Mouse (Mus musculus) lung, postnatal 0 days (tissue): ENCODE measurements around the gene D6Ertd527e. TPM values are rescaled to one million over a fixed set of nuclear protein-coding genes. Genes with fewer than 3 reads are reported as not detected.
A peak's percentile ranks its signal among the peaks of the same experiment; 100 is the strongest.

ENCODE experiments used
- ATAC-seq: fragments of 200-750 bp; cut with Nextera tagmentation; 2 replicates; pipeline ENCODE4 v1.8.0; 2017; ENCODE audit warnings: moderate library complexity
- DNase-seq: peaks from one replicate; pipeline ENCODE4 v3.0.0-alpha.2; 2016; ENCODE audit warnings: low spot score
- H3K27ac ChIP-seq: fragments of 300-500 bp; sonication (generic); 2 replicates; pipeline ENCODE4 v1.5.1; 2014; ENCODE audit warnings: antibody characterized with exemption, mild to moderate bottlenecking, low read length, mixed read lengths
- H3K27me3 ChIP-seq: fragments of 300-500 bp; sonication (generic); replicated peaks from 2 replicates; pipeline ENCODE4 v1.6.1; 2014; ENCODE audit warnings: low read length, mixed read lengths; ENCODE audit not compliant: insufficient read depth
- H3K36me3 ChIP-seq: fragments of 300-500 bp; sonication (generic); 2 replicates; pipeline ENCODE4 v1.6.1; 2014; ENCODE audit warnings: low read length, mixed read lengths; ENCODE audit not compliant: insufficient read depth
- H3K4me1 ChIP-seq: fragments of 300-500 bp; sonication (generic); 2 replicates; pipeline ENCODE4 v1.6.1; 2014; ENCODE audit warnings: antibody characterized with exemption, low read depth, low read length, mixed read lengths; ENCODE audit not compliant: insufficient read depth
- H3K4me2 ChIP-seq: fragments of 300-500 bp; sonication (generic); replicated peaks from 2 replicates; pipeline ENCODE4 v1.6.1; 2014; ENCODE audit warnings: low read depth, mild to moderate bottlenecking, low read length, moderate library complexity, mixed read lengths
- H3K4me3 ChIP-seq: fragments of 300-500 bp; sonication (generic); 2 replicates; pipeline ENCODE4 v1.5.1; 2014; ENCODE audit warnings: low read depth, low read length
- H3K9ac ChIP-seq: fragments of 300-500 bp; sonication (generic); replicated peaks from 2 replicates; pipeline ENCODE4 v1.6.1; 2014; ENCODE audit warnings: low read depth, mild to moderate bottlenecking
- H3K9me3 ChIP-seq: fragments of 300-500 bp; sonication (generic); 2 replicates; pipeline ENCODE4 v1.6.1; 2016; ENCODE audit warnings: low read length, mixed read lengths
- CTCF ChIP-seq: IDR thresholded peaks from 2 replicates; pipeline ENCODE4 v1.5.1; 2016; ENCODE audit warnings: antibody characterized with exemption, mild to moderate bottlenecking
- EP300 ChIP-seq: IDR thresholded peaks from 2 replicates; pipeline ENCODE4 v1.6.1; 2016; ENCODE audit warnings: antibody characterized with exemption, mild to moderate bottlenecking, control low read depth
- WGBS: fragments of 180-500 bp; shearing (Covaris S2); extraction: QIAGEN DNeasy Blood & Tissue Kit; methylation state at CpG from one replicate; pipeline ENCODE4 v1.1.7; 2014; 5-methylcytosine and 5-hydroxymethylcytosine counted together
- polyA plus RNA-seq: library from polyadenylated mRNA; unstranded; fragments of >200 nt; fragmentation: Nextera tagmentation; extraction: Ambion mirVana; gene quantifications from 2 replicates; pipeline ENCODE4 v1.2.1, GENCODE M21; 2015

D6Ertd527e gene
- 0.30 and 0.33 TPM in 2 replicates for polyA plus RNA-seq

DNA sequence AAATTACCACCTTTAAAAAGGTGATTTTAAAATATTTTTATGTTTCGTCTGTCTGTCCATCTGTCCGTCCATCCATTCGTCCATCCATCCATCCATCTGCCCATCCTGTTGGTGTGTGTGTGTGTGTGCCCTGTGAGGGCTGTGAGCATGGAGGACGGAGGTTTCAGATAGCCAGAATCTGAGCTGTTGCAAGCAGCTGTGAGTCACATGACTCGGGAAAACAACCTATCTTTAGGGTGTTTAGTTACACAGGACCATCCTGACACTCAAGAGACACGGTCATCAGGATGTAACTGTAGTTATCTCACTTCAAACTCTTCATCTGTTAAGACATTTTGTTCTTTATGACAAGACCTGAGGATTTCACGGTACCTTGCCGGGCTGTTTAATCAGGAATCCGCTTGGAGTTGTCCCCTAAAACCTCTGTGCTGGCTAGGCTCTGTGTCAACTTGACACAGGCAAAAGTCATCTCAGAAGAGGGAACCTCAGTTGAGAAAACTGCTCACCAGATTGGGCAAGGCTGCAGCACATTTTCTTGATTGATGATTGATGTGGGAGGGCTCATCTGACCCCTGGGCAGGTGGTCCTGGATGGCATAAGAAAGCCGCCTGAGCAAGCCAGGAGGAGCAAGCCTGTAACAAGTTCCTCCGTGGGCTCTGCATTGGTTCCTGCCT lies at the start of gene D6Ertd527e:
TSS of gene D6Ertd527e (plus strand) at position 624 of the 674 bp plus-strand sequence.
- H3K36me3 ChIP-seq = no peaks in the 10 kb centered on the region
- DNase-seq (no peak), ATAC-seq (no peak)
- H3K4me3 ChIP-seq = no peak within 1 kb of the TSS
- no peak within 1 kb of the TSS for H3K27ac ChIP-seq
- no peak within 1 kb of the TSS for H3K9ac ChIP-seq
- H3K27me3 ChIP-seq = no peaks in the 10 kb centered on the region
- H3K4me2 ChIP-seq = no peak within 1 kb of the TSS
- H3K9me3 ChIP-seq = no peaks in the 10 kb centered on the region
- peaks cover 13% of the 10 kb centered on the region for H3K4me1 ChIP-seq
- WGBS = 79% methylated on average over 11 of the region's 11 CpGs
- TF ChIP-seq EP300 (no peak), CTCF (no peak)

DNA sequence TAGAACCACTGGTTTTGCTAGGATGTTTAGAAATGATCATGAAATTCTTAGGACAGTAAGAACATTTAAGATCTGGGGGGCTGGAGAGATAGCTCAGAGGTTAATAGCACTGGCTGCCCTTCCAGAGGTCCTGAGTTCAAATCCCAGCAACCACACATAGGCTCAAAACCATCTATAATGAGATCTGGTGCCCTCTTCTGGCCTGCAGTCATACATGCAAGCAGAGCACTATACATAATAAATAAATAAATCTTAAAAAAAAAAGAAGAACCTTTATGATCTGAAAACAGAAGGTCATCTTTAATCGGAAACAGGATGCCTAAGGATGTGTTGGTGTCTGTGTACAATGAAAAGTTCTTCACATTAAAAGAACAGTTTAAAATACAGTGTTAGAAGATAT lies 44.8 kb upstream of the D6Ertd527e start:
- H3K4me1 ChIP-seq = no peaks in the 10 kb centered on the region
- 90% methylated on average over 1 of the region's 1 CpGs for WGBS
- no peak overlapping the region for H3K4me2 ChIP-seq
- TF ChIP-seq CTCF (peak; percentile 47), EP300 (no peak)
- no peaks in the 10 kb centered on the region for H3K27me3 ChIP-seq
- DNase-seq (no peak), ATAC-seq (no peak)
- peaks cover 43% of the 10 kb centered on the region; the same call in 1 of the 2 replicates for H3K36me3 ChIP-seq
- H3K4me3 ChIP-seq = no peak overlapping the region
- H3K9ac ChIP-seq = no peak overlapping the region
- H3K9me3 ChIP-seq = no peaks in the 10 kb centered on the region
- H3K27ac ChIP-seq = no peak overlapping the region

DNA sequence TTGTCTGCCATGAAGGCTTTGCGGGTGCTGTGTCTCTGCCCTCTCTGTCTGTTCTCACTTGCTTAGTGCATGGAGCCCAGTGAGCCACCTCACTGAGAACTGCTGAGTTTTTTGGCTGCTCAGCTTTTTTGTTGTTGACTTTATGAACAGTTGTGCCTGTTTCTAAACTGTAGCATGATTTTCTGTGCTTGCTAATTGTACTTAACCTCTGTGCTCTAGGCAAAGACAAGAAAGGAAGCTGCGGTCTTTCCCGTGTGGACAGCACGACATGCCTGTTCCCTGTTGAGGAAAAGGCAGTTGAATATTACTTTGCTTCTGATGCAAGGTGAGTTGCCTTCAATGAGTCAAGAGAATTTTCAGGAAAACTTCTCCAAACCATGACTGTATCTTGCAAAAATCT lies 41.0 kb upstream of the D6Ertd527e start:
- Histone ChIP-seq H3K36me3 (peaks cover 40% of the 10 kb centered on the region; the same call in 1 of the 2 replicates), H3K4me2 (no peak overlapping the region), H3K4me3 (no peak overlapping the region), H3K9me3 (no peaks in the 10 kb centered on the region), H3K9ac (no peak overlapping the region), H3K27ac (no peak overlapping the region), H3K4me1 (no peaks in the 10 kb centered on the region), H3K27me3 (no peaks in the 10 kb centered on the region)
- TF ChIP-seq CTCF (no peak), EP300 (no peak)
- 92% methylated on average over 4 of the region's 4 CpGs for WGBS
- ATAC-seq (no peak), DNase-seq (no peak)

DNA sequence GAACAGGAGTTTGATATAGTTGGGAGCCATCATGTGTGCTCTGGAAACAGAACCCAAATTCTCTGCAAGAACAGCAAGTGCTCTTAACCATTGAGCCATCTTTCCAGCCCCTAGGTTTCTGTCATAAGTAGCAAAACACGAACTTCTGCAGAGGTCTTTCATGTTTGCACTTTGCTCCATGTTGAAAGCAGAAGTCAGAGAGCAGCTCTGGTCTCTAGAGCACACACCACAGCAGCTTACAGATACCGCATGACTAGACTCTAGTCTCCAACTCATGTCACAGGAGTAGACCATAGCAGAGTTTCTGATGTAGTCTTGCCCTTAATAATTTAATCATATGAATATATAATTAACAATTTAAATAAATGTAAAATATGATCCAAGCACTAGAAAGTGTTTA lies 36.3 kb upstream of the D6Ertd527e start:
- H3K4me2 ChIP-seq = no peak overlapping the region
- H3K27me3 ChIP-seq = no peaks in the 10 kb centered on the region
- H3K9ac ChIP-seq = no peak overlapping the region
- 82% methylated on average over 2 of the region's 2 CpGs for WGBS
- DNase-seq (peak; percentile 11), ATAC-seq (no peak)
- no peak overlapping the region for H3K4me3 ChIP-seq
- H3K36me3 ChIP-seq = peaks cover 29% of the 10 kb centered on the region; the same call in 1 of the 2 replicates
- TF ChIP-seq CTCF (no peak), EP300 (no peak)
- H3K9me3 ChIP-seq = no peaks in the 10 kb centered on the region
- 0 out of 2 replicates have a peak overlapping the region, but pooled peaks have one; percentile 73 for H3K27ac ChIP-seq
- no peaks in the 10 kb centered on the region for H3K4me1 ChIP-seq

DNA sequence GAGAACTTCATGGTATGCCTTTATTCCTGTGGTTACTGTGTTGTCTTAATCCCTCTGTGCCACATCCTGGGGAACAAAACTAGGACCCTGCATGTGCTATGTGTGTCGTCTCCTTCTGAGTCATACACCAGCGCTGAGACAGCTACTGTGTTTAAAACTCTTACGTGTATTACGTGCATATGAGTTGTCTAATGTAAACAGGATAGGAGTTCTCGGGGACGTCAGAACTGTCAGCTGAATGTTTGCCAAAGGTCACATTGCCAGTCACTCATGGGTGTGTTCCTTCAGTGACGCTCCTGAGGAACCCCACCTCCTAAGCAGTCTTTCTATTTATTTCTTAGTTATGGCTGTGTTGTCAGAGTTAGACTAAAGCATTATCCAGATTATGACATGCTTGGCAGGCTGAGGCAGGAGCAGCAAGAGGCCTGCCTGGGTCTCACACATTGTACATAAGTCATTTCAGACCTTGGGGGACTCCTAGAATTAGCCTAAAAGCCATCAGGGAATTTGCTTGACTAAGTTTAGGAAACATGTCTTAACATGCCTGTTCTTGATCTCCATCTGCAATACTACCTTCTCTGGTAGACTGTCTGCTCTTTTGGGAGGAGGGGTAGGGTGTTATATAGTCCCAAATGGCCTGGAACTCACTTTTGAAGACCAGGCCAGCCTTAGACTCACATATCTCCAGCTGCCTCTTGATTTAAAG lies 35.2 kb upstream of the D6Ertd527e start:
- no peaks in the 10 kb centered on the region for H3K27me3 ChIP-seq
- peak; percentile 95 for ATAC-seq
- 14% methylated on average over 7 of the region's 7 CpGs for WGBS
- H3K27ac ChIP-seq = peak overlapping the region; percentile 73
- no peaks in the 10 kb centered on the region for H3K9me3 ChIP-seq
- peaks cover 25% of the 10 kb centered on the region; the same call in 1 of the 2 replicates for H3K36me3 ChIP-seq
- H3K4me2 ChIP-seq = no peak overlapping the region
- DNase-seq = peak; percentile 86
- no peaks in the 10 kb centered on the region for H3K4me1 ChIP-seq
- peak; percentile 96 for TF ChIP-seq EP300
- no peak for TF ChIP-seq CTCF
- H3K4me3 ChIP-seq = no peak overlapping the region
- no peak overlapping the region for H3K9ac ChIP-seq

DNA sequence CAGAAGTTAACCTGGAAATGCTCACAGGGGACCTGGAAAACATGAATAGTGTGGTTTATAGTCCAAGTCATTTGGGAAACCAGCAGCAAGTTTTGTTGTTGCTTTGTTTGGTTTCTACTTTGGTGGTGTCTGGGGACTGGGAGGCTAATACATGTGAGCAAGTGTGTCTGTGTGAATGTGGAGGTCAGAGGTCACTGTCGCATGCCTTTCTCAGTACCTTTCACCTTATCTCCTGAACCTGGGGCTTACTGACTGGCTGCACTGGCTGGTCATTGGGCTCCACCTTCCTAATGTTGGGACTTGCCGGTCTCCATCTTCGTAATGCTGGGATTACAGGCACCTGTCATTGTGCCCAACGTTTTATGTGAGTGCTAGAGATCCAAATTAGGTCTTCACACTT lies 33.9 kb upstream of the D6Ertd527e start:
- ATAC-seq (no peak), DNase-seq (no peak)
- no peak overlapping the region for H3K27ac ChIP-seq
- H3K9me3 ChIP-seq = no peaks in the 10 kb centered on the region
- 88% methylated on average over 4 of the region's 4 CpGs for WGBS
- H3K9ac ChIP-seq = no peak overlapping the region
- H3K36me3 ChIP-seq = peaks cover 19% of the 10 kb centered on the region; the same call in 1 of the 2 replicates
- TF ChIP-seq EP300 (no peak), CTCF (no peak)
- H3K4me2 ChIP-seq = no peak overlapping the region
- no peak overlapping the region for H3K4me3 ChIP-seq
- no peaks in the 10 kb centered on the region for H3K4me1 ChIP-seq
- H3K27me3 ChIP-seq = no peaks in the 10 kb centered on the region
